Mouse (Mus musculus) thymus, postnatal 14 days (tissue): ENCODE measurements around the gene Irf7.
"Not testable (repeated sequence)": the region's sequence is repeated elsewhere in the genome, so short reads cannot be mapped to it uniquely, and the experiment has no call there.

Experiments
- DNase-seq: peaks from one replicate; pipeline ENCODE4 v3.0.0; 2021

The Irf7 gene

DNA sequence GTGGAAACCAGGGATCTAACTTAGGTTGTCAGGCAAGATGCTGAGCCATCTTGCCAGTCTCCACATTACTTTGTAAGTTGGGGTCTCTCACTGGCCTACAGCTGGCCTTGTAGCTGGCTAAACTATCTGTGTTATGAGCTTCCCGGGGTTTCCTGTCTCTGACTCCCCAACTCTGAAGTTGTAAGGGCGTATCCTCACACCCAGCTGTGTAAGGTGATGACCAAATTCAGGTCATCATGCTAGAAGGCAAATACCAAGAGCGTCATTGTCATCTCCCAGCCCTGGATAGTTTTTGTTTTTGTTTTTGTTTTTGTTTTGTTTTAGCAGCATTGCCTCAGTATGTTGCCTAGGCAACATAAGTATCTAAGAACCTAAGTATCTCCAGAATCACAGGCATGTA lies 4.3 kb upstream of the Irf7 start:
- DNase-seq: no peak

GRCm38 (mm10) chr7:141269273-141269545 lies 2.9 kb upstream of the Irf7 start:
- DNase-seq: no peak

DNA sequence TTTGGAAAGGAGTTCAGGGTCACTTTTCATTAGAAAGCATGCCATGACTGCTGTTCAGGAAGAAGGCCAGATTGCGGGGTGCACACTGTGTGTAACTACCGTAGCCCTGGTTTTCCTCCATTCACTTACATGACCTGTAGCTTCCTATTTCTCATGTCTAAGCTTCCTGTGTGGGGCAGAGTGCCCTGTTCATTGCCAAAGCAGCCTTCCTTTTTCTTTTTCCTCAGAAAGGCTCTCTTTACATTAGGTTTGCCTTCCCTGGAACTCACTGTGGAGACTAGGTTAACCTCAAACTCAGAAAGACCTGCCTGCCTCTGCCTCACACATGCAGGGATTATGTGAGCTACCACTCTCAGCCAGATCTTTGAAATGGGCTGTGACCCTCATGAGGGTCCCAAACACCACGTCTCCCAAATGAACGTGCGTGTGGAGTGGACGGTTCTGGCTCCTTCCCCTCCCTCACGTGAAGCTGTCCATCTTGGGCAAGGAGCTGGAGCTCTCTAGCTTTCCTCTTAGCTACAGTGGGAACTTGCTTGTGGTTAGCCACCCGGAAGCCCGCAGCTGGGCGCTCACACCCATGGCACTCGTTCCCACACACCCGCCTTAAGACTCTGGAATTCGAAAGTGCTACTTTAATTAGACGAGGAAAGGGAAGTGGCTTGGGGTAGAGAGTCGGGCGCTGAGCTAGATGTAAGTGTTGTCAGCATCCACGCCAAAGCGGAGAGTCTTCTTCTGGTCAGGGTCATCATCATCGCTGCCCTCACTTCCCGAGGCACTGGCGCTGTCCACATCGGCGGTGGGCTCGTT lies 2.4 kb upstream of the Irf7 start:
- DNase-seq: no peak

DNA sequence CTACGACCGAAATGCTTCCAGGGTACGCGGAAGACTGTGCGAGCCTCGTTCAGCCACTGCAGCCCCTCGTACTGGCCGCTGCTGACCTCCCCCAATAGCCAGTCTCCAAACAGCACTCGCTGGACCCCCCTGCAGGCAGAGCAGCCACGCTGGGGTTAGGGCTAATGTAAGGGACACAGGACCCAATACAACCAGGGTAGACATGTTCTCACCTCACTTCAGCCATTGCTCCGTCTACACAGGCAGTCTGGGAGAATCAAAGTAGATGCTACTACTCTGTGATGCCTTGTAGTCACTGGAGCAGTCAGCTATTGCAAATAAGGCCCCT lies 906 bp downstream of the Irf7 start:
- DNase-seq: no peak

DNA sequence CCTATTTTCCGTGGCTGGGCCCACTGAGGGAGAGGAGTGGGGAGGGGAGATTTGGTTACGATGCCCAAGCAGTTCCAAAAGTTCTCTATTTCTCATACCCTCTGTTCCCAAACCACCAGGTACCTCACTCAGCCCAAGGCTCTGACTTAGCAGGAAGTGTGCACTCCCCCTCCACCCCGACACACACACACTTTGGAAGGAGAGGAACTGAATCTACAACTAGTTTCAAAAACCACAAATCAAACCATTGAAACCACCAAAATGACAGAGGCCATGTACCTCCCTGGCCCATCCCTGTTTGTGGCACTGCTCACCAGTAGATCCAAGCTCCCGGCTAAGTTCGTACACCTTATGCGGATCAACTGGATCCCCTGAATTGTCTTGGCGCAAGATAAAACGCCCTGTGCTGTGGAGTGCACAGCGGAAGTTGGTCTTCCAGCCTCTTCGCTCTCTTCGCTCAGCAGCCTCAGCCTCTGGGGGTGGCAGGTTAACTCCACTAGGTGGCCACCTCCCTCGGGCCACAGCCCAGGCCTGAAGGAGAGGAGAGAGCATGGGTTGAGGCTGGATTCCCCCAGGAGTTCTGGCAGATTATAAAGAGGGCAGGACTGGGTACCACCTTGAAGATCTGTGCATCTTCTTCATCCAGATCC lies 1.4 kb downstream of the Irf7 start:
- DNase-seq: peak; percentile 81

GRCm38 (mm10) chr7:141264041-141264700 lies 2.1 kb downstream of the Irf7 start:
- DNase-seq: no peak

DNA sequence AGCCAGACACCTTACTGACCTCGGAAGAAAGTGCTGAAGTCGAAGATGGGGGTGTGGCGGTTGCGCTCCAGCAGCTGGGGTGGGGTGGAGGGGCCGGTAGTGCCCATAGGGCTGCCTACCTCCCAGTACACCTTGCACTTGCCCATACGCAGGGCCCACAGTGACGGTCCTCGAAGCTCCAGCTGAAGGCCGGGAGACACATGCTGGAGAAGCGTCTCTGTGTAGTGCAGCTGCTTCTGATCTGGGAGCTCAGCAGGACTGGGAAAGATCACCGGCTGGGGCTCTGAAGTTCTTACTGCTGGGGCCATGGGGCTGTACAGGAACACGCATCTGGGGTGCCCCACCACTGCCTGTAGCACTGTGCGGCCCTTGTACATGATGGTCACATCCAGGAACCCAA lies 2.6 kb downstream of the Irf7 start:
- no peak for DNase-seq

GRCm38 (mm10) chr7:141261480-141261879 lies 4.8 kb downstream of the Irf7 start:
- DNase-seq: no peak

GRCm38 (mm10) chr7:141256159-141256558 lies 10.1 kb downstream of the Irf7 start:
- no peak for DNase-seq

DNA sequence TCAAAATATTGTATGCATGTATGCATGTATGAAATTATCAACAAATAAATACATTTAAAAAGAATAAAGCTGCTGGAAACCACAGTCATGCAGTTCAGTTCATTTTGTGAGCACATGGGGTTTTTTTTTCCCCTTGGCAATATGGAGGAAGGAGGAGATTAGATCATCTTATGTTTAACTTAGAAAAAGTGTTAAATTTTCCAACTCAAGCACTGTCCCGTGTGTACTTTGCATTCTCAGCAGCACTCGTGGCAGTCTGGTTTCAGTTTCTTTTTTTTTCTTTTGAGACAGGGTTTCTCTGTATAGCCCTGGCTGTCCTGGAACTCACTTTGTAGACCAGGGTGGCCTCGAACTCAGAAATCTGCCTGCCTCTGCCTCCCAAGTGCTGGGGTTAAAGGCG lies 15.8 kb downstream of the Irf7 start:
- not testable (repeated sequence) for DNase-seq

GRCm38 (mm10) chr7:141231551-141231950 lies 34.7 kb downstream of the Irf7 start:
- no peak for DNase-seq

DNA sequence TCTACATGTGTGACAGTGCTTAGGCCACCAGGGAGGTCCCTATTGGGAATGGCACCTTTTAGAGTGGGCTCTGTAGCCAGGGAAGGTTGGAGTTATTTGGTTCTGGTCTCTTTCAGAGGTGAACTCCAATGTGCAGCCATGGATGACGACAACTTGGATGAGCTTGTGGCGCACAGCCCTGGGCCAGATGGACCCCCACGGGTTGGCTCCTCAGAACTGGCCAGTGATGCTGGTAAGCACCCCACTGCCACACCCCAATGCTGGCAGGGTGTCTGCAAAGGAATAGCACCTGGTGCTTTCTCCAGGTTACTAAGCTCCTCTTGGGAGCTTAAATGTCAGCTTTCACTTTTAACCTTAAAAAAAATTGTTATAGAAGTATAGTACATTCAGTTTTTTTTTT lies 35.2 kb downstream of the Irf7 start:
- no peak for DNase-seq

DNA sequence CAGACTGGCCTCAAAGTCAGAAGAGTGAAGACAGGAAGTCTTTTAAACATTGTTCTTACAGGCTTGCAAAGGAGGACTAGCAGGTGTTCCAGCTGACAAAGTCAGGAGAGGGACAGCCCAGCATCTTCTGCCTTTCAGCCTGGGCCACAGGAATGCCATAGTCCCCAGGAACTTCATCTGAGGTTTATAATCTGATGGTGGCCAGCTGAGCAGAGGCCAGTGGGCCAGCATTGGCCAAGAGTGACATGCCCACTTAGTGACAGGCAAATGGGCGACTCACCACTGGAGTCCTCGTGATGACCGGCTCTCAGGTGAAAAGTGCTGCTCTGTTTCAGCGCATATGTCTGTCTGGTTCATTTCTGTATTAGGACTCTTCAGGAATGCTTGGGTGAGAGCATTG lies 35.7 kb downstream of the Irf7 start:
- DNase-seq: no peak

GRCm38 (mm10) chr7:141229702-141230101 lies 36.6 kb downstream of the Irf7 start:
- DNase-seq: no peak

DNA sequence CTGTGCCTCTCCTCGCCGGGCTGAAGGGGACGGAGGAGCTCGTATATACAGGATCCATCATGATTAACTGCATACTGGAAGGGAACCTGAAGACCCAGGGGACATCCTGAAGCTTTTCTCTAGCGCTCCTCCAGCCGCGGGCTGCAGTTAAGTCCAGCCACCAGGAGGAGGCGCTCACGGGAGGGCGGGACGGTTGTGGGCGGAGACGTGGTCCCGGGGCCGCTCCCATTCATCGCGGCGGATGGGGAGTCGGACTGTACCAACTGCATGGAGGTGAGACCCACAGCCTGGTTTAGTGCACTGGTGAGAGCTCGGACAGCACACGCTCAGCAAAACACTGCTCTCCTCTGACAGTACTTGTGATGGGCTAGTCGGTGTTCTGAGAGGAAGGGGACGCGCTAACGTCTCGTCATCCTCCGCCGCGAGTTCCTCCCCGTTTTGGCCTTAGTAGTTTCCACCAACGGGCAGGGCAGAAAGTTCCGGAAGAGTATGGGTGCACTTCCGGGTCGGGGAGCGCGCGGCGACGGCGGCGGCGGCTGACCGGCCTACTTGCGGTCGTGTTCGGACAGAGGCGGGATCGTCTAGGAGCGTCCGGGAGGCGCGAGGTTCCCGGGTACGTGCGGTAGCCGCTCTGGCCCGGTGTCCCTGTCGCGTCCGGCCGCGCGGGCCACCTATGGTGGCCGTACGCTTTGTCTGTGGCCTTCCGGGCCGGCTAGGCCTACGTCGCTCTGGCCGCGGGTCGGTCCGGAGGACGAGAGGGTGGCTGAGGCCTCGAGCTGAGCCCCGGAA lies 37.8 kb downstream of the Irf7 start, which contains the start of gene Phrf1:
Gene Phrf1, plus strand, starts transcription at position 506 of the 789 bp plus-strand sequence.
- peak; percentile 94 for DNase-seq

DNA sequence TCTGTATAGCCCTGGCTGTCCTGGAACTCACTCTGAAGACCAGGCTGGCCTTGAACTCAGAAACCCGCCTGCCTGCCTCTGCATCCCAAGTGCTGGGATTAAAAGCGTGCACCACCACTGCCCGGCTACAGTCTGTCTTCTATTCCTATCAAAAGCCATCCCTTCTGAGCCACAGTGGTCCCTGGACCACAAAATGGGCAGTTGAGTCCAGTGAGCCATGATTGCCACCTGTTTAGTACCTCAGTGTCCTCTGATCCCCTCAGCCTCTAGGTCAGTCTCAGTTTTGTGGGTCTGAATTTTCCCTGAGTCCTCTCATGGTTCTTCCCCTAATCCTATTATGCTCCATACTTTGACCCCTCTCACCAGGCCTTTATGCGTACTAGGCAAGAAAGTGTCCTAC lies 38.5 kb downstream of the Irf7 start:
- DNase-seq: no peak

GRCm38 (mm10) chr7:141226535-141226934 lies 39.7 kb downstream of the Irf7 start:
- no peak for DNase-seq

GRCm38 (mm10) chr7:141222696-141223215 lies 43.5 kb downstream of the Irf7 start:
- DNase-seq: no peak

DNA sequence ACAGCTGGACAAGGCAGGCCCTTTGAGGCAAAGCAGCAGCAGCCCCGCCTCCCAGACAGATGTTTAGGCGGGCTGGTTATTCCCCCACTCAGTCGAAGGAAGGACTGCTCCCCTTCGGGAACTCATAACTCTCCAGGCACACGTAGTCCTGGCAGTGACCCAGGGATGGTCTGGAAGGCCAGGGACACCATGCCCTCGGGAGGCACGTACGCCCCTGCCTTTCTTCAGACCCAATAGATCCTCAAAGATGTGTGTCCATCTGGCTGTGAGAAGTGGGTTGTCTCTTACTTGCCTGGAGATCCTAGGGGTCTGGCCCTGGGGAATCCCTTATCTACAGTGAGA lies 44.2 kb downstream of the Irf7 start:
- DNase-seq: no peak

DNA sequence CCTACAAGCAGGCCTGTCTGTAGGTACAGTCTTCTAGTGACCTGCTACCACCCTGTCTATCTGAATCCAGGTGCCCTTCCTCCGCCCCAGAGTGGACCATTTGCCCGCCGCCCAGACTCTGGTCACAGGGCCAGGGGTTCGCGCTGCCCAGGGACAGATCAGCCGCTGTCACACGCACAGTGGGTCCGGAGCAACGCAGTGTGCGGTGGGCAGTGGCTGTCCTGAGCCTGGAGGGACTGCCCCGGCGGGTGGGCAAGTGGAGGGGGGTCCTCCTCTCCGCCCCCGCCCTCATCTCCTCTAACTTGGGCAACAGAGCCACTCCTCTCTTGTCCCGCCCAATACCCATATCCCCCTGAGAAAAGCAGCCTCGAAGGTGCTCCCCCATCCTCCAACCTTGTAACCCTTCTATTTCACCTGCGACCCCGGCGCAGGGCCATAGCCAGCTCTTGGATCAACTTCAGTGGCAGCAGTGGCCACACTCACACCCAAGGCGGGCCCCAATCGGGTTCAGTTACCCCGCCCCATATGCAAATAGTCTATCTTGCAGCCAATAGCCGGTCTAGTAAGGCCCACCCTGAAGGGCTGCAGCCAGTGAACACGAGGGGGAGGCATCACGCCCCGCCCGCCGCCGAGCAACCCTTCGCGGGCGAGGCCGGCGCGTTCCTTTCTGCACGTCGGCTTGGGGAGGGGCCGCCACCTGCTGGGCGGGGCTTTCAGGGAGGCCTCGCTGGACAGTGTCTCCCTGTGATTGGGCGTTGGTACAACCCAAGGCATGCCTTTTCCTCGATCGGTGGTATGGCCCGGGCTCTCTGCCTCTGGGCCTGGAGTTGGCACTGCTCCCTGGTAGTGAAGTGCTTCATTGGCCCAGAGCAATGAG lies 44.8 kb downstream of the Irf7 start:
- DNase-seq: peak; percentile 94

DNA sequence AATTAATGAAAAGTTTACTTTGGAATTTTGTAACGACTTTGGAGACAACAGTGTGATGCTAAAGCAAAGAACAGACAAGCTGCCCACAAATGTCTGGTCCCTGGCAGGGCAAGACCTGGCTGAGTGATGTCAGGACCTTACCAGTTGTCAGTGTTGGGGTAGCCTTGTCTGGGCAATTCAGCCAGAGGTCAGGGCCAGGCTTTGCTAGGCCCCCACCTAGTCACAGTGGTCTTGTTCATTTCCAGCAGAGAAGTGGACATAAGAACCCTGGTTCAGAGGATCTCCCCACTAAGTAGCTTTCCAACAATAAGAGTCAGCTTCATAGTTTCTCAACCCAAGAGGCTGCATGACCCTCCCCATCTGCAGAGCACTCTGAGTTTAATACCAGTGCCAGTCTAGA lies 45.9 kb downstream of the Irf7 start:
- no peak for DNase-seq

GRCm38 (mm10) chr7:141219558-141220099 lies 46.7 kb downstream of the Irf7 start:
- no peak for DNase-seq
